Mouse (Mus musculus) heart, postnatal 25 days (tissue): ENCODE results near the gene Iqcb1. TPM values are rescaled to one million over a fixed set of nuclear protein-coding genes. Genes with fewer than 3 reads are reported as not detected.

Source experiments
- microRNA-seq: library from miRNA; unstranded; fragments of <30 nt; microRNA quantifications from one replicate; pipeline ENCODE4 v1.2.0, GENCODE M21; 2022
- total RNA-seq, 2 experiments: library from RNA; stranded (reverse); gene quantifications; 2 replicates each; pipeline ENCODE4 v1.2.3; 2021

Gene Iqcb1
- total RNA-seq, 2 experiments from 2014 or later = 13.3 to 13.4 TPM

Small RNAs within 50 kb of the gene (microRNA-seq; reads per million reads assigned to microRNA genes)
- gene Gm22617 = not detected

Other genes starting within 250 kb of the Iqcb1 start
- gene Cd86, start 162.3 kb upstream of the Iqcb1 start, total RNA-seq = 1 to 10 TPM; 1.4 to 1.6 TPM
- gene Ildr1, start 134.4 kb upstream of the Iqcb1 start, total RNA-seq = not detected
- gene Slc15a2, start 43.4 kb upstream of the Iqcb1 start, total RNA-seq = 1 to 10 TPM; 1.6 TPM
- under 1 TPM; 0.59 to 0.86 TPM for gene Eaf2, start 46.6 kb downstream of the Iqcb1 start, total RNA-seq
- 10 to 100 TPM; 37.9 to 43.5 TPM for gene Golgb1, start 46.8 kb downstream of the Iqcb1 start, total RNA-seq
- 1 to 10 TPM; 7.3 to 7.4 TPM for gene Hcls1, start 106.6 kb downstream of the Iqcb1 start, total RNA-seq
- 100 to 1,000 TPM; 173 to 190 TPM for gene Fbxo40, start 162.1 kb downstream of the Iqcb1 start, total RNA-seq
- 1 to 10 TPM; 1.9 to 2.2 TPM for gene Polq, start 183.4 kb downstream of the Iqcb1 start, total RNA-seq